Mouse (Mus musculus): Measurements from ENCODE around the gene St8sia4. TPM values are rescaled to one million over a fixed set of nuclear protein-coding genes. Genes with fewer than 3 reads are reported as not detected.

The St8sia4 gene
- 35.2 and 50.4 TPM in 2 replicates for polyA plus RNA-seq (2014; fragmentation: Nextera tagmentation; extraction: Ambion mirVana)

DNA sequence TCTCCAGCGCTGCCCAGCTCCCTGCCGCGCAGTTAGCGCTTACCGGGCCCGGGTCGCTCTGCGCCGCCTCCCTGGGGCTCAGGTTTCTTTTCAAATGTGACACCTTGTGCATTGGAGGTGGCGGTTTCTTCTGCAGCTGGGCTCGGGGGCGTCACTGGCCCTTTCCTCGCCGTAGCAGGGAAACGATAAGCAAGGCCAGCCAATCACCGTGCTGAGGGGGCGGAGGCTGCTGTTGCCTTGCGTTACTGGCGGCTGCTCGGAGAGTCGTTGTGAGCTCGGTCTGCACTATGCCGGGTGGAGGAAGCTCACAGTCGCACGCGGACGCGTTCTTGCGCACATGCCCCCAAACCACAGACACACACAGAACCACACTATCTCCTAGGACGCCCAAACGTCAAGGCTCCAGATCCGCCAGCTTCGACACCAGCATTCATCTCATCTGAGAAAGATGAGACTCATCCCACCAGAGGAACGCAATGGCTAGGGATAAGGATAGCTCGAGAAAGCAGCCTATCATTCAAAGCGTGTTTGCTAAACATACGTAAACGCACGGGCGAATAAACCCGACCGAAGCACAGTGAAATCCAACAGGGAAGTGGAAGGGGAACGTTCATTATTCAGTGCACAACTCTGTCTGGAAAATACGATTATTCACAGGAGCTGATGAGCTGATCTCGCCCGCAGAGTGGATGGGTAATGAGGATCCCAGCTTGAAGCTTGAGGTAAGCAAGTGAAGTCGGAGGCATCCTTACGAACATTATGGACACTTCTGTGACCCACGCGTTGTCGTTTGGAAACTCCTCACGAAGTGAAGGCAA, at the start of gene St8sia4:
Gene St8sia4, minus strand, starts transcription at position 137 of the 818 bp plus-strand sequence.
- WGBS: under 1% methylated on average over 52 of the region's 52 CpGs

DNA sequence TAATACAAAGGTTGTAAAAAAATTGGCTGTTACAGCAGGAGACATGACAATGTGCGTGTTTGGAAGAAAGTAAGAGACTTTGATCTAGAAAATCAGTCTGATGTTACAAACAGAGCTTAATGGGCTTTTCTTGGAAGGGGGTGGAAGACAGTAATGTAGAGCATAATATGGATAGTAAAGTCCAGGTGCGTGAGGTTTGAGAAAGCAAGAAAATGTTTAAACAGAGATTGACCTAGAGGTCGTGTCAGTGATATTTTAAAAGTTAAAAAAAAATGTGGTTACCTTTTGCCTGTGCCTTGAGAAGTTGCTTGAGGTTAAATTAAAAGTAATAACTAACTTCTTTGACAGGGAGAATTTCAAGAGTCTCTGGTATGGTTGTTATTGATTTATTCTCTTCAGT, 41.8 kb upstream of the St8sia4 start:
- no peak overlapping the region for H3K9ac ChIP-seq (ENCODE audit: low read length)
- DNase-seq (ENCODE audit: low spot score): no peak
- no peak overlapping the region for H3K4me2 ChIP-seq (ENCODE audit: low read length)
- H3K9me3 ChIP-seq (replicated peaks; ENCODE audit: control insufficient read depth, low read length): no peaks in the 10 kb centered on the region
- WGBS: 88% methylated on average over 3 of the region's 3 CpGs
- ATAC-seq: no peak
- H3K4me3 ChIP-seq (ENCODE audit: low read depth, low read length): no peak overlapping the region
- H3K27me3 ChIP-seq (replicated peaks; ENCODE audit: control insufficient read depth, insufficient read depth, low read length): no peaks in the 10 kb centered on the region
- no peaks in the 10 kb centered on the region for H3K4me1 ChIP-seq (ENCODE audit: control insufficient read depth, insufficient read depth, low read length)
- no peak overlapping the region for H3K27ac ChIP-seq (ENCODE audit: low read depth, low read length)
- no peaks in the 10 kb centered on the region for H3K36me3 ChIP-seq (ENCODE audit: control insufficient read depth, insufficient read depth, low read length)

More for the DNA sequence above, at the start of gene St8sia4:
- Histone ChIP-seq H3K4me3 (ENCODE audit: low read depth, low read length) (peak within 1 kb of the TSS; percentile 63), H3K4me2 (ENCODE audit: low read length) (peak within 1 kb of the TSS; percentile 52), H3K36me3 (ENCODE audit: control insufficient read depth, insufficient read depth, low read length) (no peaks in the 10 kb centered on the region), H3K9me3 (replicated peaks; ENCODE audit: control insufficient read depth, low read length) (no peaks in the 10 kb centered on the region), H3K27me3 (replicated peaks; ENCODE audit: control insufficient read depth, insufficient read depth, low read length) (no peaks in the 10 kb centered on the region), H3K27ac (ENCODE audit: low read depth, low read length) (peak within 1 kb of the TSS; percentile 83; the same call in 1 of the 2 replicates), H3K4me1 (ENCODE audit: control insufficient read depth, insufficient read depth, low read length) (peaks cover 10% of the 10 kb centered on the region), H3K9ac (ENCODE audit: low read length) (peak within 1 kb of the TSS; percentile 78)
- DNase-seq (ENCODE audit: low spot score) (peak; percentile 97), ATAC-seq (peak; percentile 98)

DNA sequence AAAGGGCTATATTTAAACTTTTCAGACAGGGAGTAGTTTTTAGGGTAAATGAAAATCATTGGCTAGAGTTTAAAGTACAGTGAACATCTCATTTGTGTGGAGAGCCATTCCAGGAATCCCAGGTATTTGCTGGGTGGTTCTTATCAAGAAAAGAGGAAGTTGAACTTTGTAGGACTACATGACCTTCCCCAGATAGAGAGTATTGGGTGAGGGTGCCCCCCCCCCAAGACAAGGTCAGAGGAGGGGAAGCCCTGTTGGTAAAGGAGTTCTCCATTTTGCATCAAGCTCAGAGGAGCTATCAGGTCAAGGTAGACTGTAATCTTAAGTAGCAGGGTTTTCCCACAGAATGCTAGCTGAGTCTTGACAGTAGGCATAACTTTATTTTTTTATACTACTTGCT, 32.5 kb upstream of the St8sia4 start:
- Histone ChIP-seq H3K27me3 (replicated peaks; ENCODE audit: control insufficient read depth, insufficient read depth, low read length) (no peaks in the 10 kb centered on the region), H3K4me1 (ENCODE audit: control insufficient read depth, insufficient read depth, low read length) (no peaks in the 10 kb centered on the region), H3K4me2 (ENCODE audit: low read length) (no peak overlapping the region), H3K27ac (ENCODE audit: low read depth, low read length) (no peak overlapping the region), H3K4me3 (ENCODE audit: low read depth, low read length) (no peak overlapping the region), H3K9me3 (replicated peaks; ENCODE audit: control insufficient read depth, low read length) (no peaks in the 10 kb centered on the region), H3K9ac (ENCODE audit: low read length) (no peak overlapping the region), H3K36me3 (ENCODE audit: control insufficient read depth, insufficient read depth, low read length) (no peaks in the 10 kb centered on the region)
- ATAC-seq (no peak), DNase-seq (ENCODE audit: low spot score) (no peak)

DNA sequence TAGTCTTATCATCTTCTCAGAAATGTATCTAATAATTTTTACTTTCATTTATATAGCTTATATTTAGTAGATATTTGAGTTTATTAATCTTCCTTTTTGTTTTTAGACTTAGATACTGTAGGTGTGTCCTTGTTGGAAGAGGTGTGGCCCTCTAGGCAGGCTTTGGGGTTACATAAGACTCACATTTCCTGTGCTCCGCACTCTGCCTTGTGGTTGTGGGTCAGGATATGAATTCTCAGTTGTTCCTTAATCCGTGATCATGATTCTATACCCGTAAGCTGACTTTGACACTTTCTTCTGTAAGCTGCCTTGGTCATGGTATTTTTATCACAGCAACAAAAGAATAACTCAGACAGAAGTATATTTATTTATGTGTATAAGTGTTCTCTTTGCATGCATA, 6.7 kb upstream of the St8sia4 start:
- 91% methylated on average over 3 of the region's 3 CpGs for WGBS
- H3K9ac ChIP-seq (ENCODE audit: low read length): no peak overlapping the region
- no peaks in the 10 kb centered on the region for H3K27me3 ChIP-seq (replicated peaks; ENCODE audit: control insufficient read depth, insufficient read depth, low read length)
- H3K4me3 ChIP-seq (ENCODE audit: low read depth, low read length): no peak overlapping the region
- H3K36me3 ChIP-seq (ENCODE audit: control insufficient read depth, insufficient read depth, low read length): no peaks in the 10 kb centered on the region
- ATAC-seq (no peak), DNase-seq (ENCODE audit: low spot score) (no peak)
- H3K4me2 ChIP-seq (ENCODE audit: low read length): no peak overlapping the region
- H3K27ac ChIP-seq (ENCODE audit: low read depth, low read length): no peak overlapping the region
- H3K9me3 ChIP-seq (replicated peaks; ENCODE audit: control insufficient read depth, low read length): no peaks in the 10 kb centered on the region
- H3K4me1 ChIP-seq (ENCODE audit: control insufficient read depth, insufficient read depth, low read length): no peaks in the 10 kb centered on the region

DNA sequence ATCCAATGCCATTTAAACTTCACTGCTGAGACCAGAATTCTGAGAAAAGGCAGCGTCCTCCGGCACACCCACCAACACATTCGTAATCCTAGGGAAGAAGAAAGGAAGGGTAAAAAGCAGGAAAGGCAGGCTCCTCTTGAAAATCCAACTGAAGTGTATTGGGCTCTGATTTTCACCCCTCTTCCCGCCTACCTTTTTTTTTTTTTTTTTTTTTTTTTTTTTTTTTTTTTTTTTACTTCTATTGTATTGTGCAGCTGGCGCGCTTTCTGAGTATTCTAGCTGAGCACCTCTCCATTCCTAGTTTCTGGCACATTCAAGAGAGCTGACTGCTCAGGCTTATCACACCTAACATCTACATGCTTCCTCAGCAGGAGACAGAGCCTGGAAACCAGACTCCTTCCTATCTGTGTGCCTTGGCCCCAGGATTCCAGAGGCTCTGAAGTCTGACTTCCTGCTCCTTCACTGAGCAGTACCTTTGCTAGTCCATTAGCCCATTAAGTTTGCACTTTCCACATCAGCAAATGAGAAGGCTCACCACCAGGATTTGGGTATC, 958 bp upstream of the St8sia4 start:
- Histone ChIP-seq H3K36me3 (ENCODE audit: control insufficient read depth, insufficient read depth, low read length) (no peaks in the 10 kb centered on the region), H3K4me2 (ENCODE audit: low read length) (peak overlapping the region; percentile 52), H3K9me3 (replicated peaks; ENCODE audit: control insufficient read depth, low read length) (no peaks in the 10 kb centered on the region), H3K4me1 (ENCODE audit: control insufficient read depth, insufficient read depth, low read length) (peaks cover 10% of the 10 kb centered on the region), H3K4me3 (ENCODE audit: low read depth, low read length) (peak overlapping the region; percentile 63), H3K9ac (ENCODE audit: low read length) (peak overlapping the region; percentile 78), H3K27ac (ENCODE audit: low read depth, low read length) (no peak overlapping the region), H3K27me3 (replicated peaks; ENCODE audit: control insufficient read depth, insufficient read depth, low read length) (no peaks in the 10 kb centered on the region)
- WGBS: 0% methylated on average over 6 of the region's 6 CpGs
- DNase-seq (ENCODE audit: low spot score) (peak; percentile 42), ATAC-seq (no peak)

DNA sequence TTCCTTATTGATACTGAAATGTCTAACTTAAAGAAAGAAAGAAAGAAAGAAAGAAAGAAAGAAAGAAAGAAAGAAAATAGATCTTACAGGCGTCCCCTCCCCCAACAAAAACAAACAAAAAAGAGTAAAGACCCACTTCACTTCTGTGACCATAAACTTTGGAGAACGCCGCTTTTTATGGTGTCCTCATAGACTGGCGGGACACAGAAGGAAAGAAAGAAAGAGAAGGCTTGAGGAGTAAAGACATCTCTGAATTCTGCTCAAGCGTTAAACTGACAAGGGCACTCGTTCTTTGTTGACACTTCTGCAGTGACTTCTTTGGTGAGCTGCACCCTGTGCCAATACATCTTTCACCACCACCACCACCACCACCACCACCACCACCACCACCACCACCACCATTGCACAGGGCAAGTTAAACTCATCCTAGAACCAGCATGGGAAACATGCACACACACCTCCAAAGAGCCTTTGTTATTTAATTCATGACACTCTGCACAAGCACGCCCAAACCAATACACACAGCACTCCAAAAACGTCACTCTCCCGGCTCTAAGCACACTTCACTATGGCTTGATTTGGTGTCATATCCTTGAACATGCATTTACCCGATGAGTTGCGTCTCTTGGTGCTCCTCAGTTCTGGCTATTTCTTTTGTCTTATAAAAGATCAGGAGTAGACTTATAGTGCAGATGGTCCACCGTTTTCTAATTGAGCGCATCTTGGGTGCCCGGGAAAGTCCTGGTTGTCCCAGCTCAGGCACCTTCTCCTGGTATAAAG, 640 bp downstream of the St8sia4 start:
- H3K4me1 ChIP-seq (ENCODE audit: control insufficient read depth, insufficient read depth, low read length): peaks cover 10% of the 10 kb centered on the region
- 1% methylated on average over 14 of the region's 14 CpGs for WGBS
- H3K27ac ChIP-seq (ENCODE audit: low read depth, low read length): peak overlapping the region; percentile 83; the same call in 1 of the 2 replicates
- H3K27me3 ChIP-seq (replicated peaks; ENCODE audit: control insufficient read depth, insufficient read depth, low read length): no peaks in the 10 kb centered on the region
- no peaks in the 10 kb centered on the region for H3K36me3 ChIP-seq (ENCODE audit: control insufficient read depth, insufficient read depth, low read length)
- DNase-seq (ENCODE audit: low spot score) (peak; percentile 52), ATAC-seq (peak; percentile 16)
- H3K9me3 ChIP-seq (replicated peaks; ENCODE audit: control insufficient read depth, low read length): no peaks in the 10 kb centered on the region
- peak overlapping the region; percentile 78 for H3K9ac ChIP-seq (ENCODE audit: low read length)
- H3K4me2 ChIP-seq (ENCODE audit: low read length): peak overlapping the region; percentile 52
- H3K4me3 ChIP-seq (ENCODE audit: low read depth, low read length): peak overlapping the region; percentile 63

DNA sequence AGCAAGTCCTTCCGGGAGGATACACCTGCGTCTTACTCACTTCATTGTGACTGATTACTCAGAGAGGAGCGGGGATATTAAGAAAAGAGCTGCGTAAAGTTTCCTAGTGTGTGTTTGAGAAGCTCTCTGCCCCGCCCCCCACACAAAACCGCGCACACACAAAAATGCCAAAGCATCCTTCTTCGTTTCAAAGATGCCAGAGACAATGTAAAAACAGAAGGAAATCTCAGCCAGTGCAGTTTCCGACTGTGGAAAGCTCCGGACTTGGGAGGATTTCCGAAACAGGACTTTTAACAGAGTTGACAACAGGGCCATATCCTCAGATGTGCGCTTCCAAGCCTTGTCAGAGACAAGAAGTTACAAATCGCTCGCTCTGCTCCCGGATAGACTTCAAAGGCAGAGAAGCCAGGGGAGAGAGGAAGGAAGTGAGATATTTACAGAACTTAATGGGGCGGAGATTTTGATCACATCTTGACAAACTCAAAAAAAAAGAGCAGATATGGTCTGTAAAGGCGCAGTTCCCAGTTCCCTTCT, 1.4 kb downstream of the St8sia4 start:
- Histone ChIP-seq H3K4me1 (ENCODE audit: control insufficient read depth, insufficient read depth, low read length) (peaks cover 10% of the 10 kb centered on the region), H3K36me3 (ENCODE audit: control insufficient read depth, insufficient read depth, low read length) (no peaks in the 10 kb centered on the region), H3K27me3 (replicated peaks; ENCODE audit: control insufficient read depth, insufficient read depth, low read length) (no peaks in the 10 kb centered on the region), H3K27ac (ENCODE audit: low read depth, low read length) (peak overlapping the region; percentile 77; the same call in 1 of the 2 replicates), H3K4me3 (ENCODE audit: low read depth, low read length) (peak overlapping the region; percentile 63), H3K9me3 (replicated peaks; ENCODE audit: control insufficient read depth, low read length) (no peaks in the 10 kb centered on the region), H3K9ac (ENCODE audit: low read length) (peak overlapping the region; percentile 78), H3K4me2 (ENCODE audit: low read length) (peak overlapping the region; percentile 52)
- DNase-seq (ENCODE audit: low spot score) (peak; percentile 59), ATAC-seq (no peak; the same call in 1 of the 2 replicates)
- WGBS: under 1% methylated on average over 17 of the region's 17 CpGs

DNA sequence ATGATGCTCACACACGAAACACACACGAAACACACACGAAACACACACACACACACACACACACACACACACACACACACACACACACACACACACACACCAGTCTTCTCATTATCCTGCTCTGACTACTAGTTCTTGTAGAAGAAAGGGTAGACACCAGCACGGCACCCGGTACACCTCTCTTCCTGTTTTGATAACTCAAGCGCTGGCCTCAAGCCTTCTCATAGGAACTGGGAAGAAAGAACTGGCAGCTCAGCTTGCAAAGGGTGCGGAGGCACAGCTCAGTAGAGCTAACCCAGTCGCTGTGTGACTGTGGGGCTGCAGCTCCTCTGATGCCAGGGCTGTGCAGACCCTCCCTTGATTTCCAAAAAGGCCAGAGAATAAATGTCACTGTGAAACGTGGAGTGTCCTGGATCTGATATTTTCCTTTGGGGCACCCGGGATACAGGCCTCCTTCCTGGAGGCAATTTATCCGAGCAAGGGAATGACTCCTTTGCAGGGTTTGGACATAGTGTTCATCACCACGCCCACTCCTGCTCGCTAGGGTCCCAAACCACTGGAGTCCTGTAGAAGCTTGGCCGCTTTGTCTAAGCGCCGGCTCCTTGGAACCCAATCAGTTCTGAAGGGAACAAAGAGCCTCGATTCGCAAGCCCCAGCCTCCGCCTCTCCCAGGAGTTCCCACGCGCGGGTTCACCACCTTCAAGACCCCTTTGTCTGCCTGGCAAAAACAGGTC, 2.2 kb downstream of the St8sia4 start:
- H3K27me3 ChIP-seq (replicated peaks; ENCODE audit: control insufficient read depth, insufficient read depth, low read length): no peaks in the 10 kb centered on the region
- WGBS: 8% methylated on average over 22 of the region's 22 CpGs
- H3K4me2 ChIP-seq (ENCODE audit: low read length): peak overlapping the region; percentile 52
- ATAC-seq: peak; percentile 40
- no peaks in the 10 kb centered on the region for H3K36me3 ChIP-seq (ENCODE audit: control insufficient read depth, insufficient read depth, low read length)
- peak overlapping the region; percentile 78 for H3K9ac ChIP-seq (ENCODE audit: low read length)
- peak overlapping the region; percentile 63 for H3K4me3 ChIP-seq (ENCODE audit: low read depth, low read length)
- DNase-seq (ENCODE audit: low spot score): peak; percentile 75
- peaks cover 10% of the 10 kb centered on the region for H3K4me1 ChIP-seq (ENCODE audit: control insufficient read depth, insufficient read depth, low read length)
- H3K9me3 ChIP-seq (replicated peaks; ENCODE audit: control insufficient read depth, low read length): no peaks in the 10 kb centered on the region
- peak overlapping the region; percentile 77 for H3K27ac ChIP-seq (ENCODE audit: low read depth, low read length)
